Mouse (Mus musculus) lung, embryonic 14.5 days (tissue): Measurements from ENCODE around the gene Procr. TPM values are rescaled to one million over a fixed set of nuclear protein-coding genes. Genes with fewer than 3 reads are reported as not detected.

Experiments used
- ATAC-seq: fragments of 200-750 bp; cut with Nextera tagmentation; 2 replicates; pipeline ENCODE4 v1.8.0; 2017; ENCODE audit warnings: mild to moderate bottlenecking, moderate TSS enrichment, moderate library complexity; ENCODE audit not compliant: insufficient read depth
- DNase-seq: peaks from one replicate; pipeline ENCODE4 v3.0.0-alpha.2; 2015
- H3K27ac ChIP-seq: fragments of 300-500 bp; sonication (generic); 2 replicates; pipeline ENCODE4 v1.5.1; 2014; ENCODE audit warnings: low read depth, mild to moderate bottlenecking, moderate library complexity
- H3K27me3 ChIP-seq: fragments of 300-500 bp; sonication (generic); 2 replicates; pipeline ENCODE4 v1.6.1; 2014; ENCODE audit warnings: low read length, control low read depth; ENCODE audit not compliant: insufficient read depth
- H3K36me3 ChIP-seq: fragments of 300-500 bp; sonication (generic); 2 replicates; pipeline ENCODE4 v1.6.1; 2014; ENCODE audit warnings: control low read depth; ENCODE audit not compliant: insufficient read depth
- H3K4me1 ChIP-seq: fragments of 300-500 bp; sonication (generic); 2 replicates; pipeline ENCODE4 v1.6.1; 2014; ENCODE audit warnings: antibody characterized with exemption, control low read depth; ENCODE audit not compliant: insufficient read depth
- H3K4me2 ChIP-seq: fragments of 300-500 bp; sonication (generic); 2 replicates; pipeline ENCODE4 v1.6.1; 2014; ENCODE audit warnings: mild to moderate bottlenecking
- H3K4me3 ChIP-seq: fragments of 300-500 bp; sonication (generic); 2 replicates; pipeline ENCODE4 v1.5.1; 2014; ENCODE audit warnings: low read depth, low read length
- H3K9ac ChIP-seq: fragments of 300-500 bp; sonication (generic); 2 replicates; pipeline ENCODE4 v1.6.1; 2014
- H3K9me3 ChIP-seq: fragments of 300-500 bp; sonication (generic); 2 replicates; pipeline ENCODE4 v1.6.1; 2016; ENCODE audit warnings: low read depth, low read length, control low read depth
- CTCF ChIP-seq: IDR thresholded peaks from 2 replicates; pipeline ENCODE4 v1.5.1; 2016; ENCODE audit warnings: antibody characterized with exemption, low read depth
- WGBS: fragments of 180-500 bp; shearing (Covaris S2); extraction: QIAGEN DNeasy Blood & Tissue Kit; methylation state at CpG from one replicate; pipeline ENCODE4 v1.1.7; 2014; 5-methylcytosine and 5-hydroxymethylcytosine counted together
- polyA plus RNA-seq: library from polyadenylated mRNA; unstranded; fragments of >200 nt; fragmentation: Nextera tagmentation; extraction: Ambion mirVana; gene quantifications from 2 replicates; pipeline ENCODE4 v1.2.1, GENCODE M21; 2014

Procr gene
- polyA plus RNA-seq, 1 experiment from 2014 or later, result 10.4 TPM

DNA sequence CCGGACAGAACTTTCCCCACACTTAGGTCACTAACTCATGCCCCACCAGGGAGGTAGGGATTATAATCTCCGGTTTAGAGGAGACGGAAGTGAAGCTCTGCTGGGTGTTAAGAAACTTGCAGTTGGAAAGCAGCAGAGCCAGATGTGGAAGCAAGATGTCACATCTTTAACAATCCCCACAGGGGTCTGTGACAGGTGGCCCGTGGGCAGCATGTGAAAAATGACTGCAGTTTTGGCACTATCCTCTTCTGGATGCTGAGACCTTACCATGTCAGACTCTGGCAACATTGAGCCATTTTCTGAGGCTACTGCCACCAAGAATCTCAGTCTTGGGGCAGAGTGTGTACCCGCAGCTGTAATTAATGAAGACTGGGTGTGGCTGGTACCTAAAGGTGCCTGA is 53.1 kb downstream of the Procr start:
- WGBS, result 51% methylated on average over 5 of the region's 5 CpGs
- DNase-seq (no peak), ATAC-seq (no peak)
- Histone ChIP-seq H3K9me3 (no peaks in the 10 kb centered on the region), H3K36me3 (no peaks in the 10 kb centered on the region), H3K27me3 (no peaks in the 10 kb centered on the region), H3K4me3 (no peak overlapping the region), H3K4me1 (no peaks in the 10 kb centered on the region), H3K27ac (no peak overlapping the region), H3K4me2 (no peak overlapping the region), H3K9ac (no peak overlapping the region)
- no peak for TF ChIP-seq CTCF

Other genes starting within 250 kb of the Procr start
- 7.5 and 7.9 TPM in 2 replicates for gene Acss2, start 233.2 kb upstream of the Procr start, polyA plus RNA-seq
- gene Ggt7, start 232.9 kb upstream of the Procr start, polyA plus RNA-seq, result 2.1 and 2.6 TPM in 2 replicates
- gene Gss, start 158.3 kb upstream of the Procr start, polyA plus RNA-seq, result 22.0 TPM in 2 replicates
- 0.32 and 0.36 TPM in 2 replicates for gene Myh7b, start 139.9 kb upstream of the Procr start, polyA plus RNA-seq
- 129 and 132 TPM in 2 replicates for gene Trpc4ap, start 58.7 kb upstream of the Procr start, polyA plus RNA-seq
- gene Edem2, start 21.6 kb upstream of the Procr start, polyA plus RNA-seq, result 35.6 and 35.7 TPM in 2 replicates
- not detected in 2 replicates for gene Gm17581, start 15.3 kb upstream of the Procr start, polyA plus RNA-seq
- gene Mmp24, start 24.2 kb downstream of the Procr start, polyA plus RNA-seq, result not detected in 2 replicates
- 8.9 and 9.2 TPM in 2 replicates for gene BC029722, start 68.3 kb downstream of the Procr start, polyA plus RNA-seq
- gene Eif6, start 75.8 kb downstream of the Procr start, polyA plus RNA-seq, result 179 and 194 TPM in 2 replicates
- gene Fam83c, start 83.7 kb downstream of the Procr start, polyA plus RNA-seq, result 0.04 and 0.11 TPM in 2 replicates
- 52.0 and 52.9 TPM in 2 replicates for gene Uqcc1, start 179.2 kb downstream of the Procr start, polyA plus RNA-seq
- gene Gm15557, start 189.6 kb downstream of the Procr start, polyA plus RNA-seq, result not detected in 2 replicates
- gene Gdf5, start 194.2 kb downstream of the Procr start, polyA plus RNA-seq, result 0.34 and 0.41 TPM in 2 replicates
- gene Cep250, start 205.3 kb downstream of the Procr start, polyA plus RNA-seq, result 23.5 and 24.6 TPM in 2 replicates